Mouse (Mus musculus): Measurements from ENCODE around the gene Adam1a. TPM values are rescaled to one million over a fixed set of nuclear protein-coding genes. Genes with fewer than 3 reads are reported as not detected.

Adam1a gene
- polyA plus RNA-seq, 1 experiment = 2.7 TPM

DNA sequence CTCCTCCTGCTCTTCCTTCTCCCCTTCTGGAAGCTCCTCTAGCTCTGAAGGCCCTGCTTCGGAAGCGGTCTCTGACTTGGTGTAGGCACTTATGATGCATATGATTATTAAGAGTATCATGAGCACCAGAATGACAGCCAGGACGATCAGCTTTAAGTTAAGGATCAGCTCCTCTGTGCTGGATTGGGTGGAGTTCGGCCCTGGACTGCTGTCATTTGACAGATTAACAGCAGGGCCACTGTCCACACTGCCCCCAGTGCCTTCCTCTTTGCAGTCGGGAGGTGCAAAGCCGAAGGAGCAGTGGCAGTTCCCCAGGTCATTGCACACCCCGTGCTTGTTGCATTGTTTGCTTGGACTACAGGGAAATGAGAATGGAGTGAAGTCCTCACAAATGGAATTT is 44.6 kb downstream of the Adam1a start:
- WGBS = 25% methylated on average over 7 of the region's 7 CpGs
- TF ChIP-seq CTCF (IDR thresholded peaks at IDR 0.05; ENCODE audit: control insufficient read depth, insufficient read depth, low read length) = no peak
- TF ChIP-seq POLR2A (IDR thresholded peaks at IDR 0.05; ENCODE audit: borderline replicate concordance, control insufficient read depth, low read depth, low read length) = no peak
- Histone ChIP-seq H3K4me3 (replicated peaks; ENCODE audit: control insufficient read depth, low read depth, low read length) (peak overlapping the region; percentile 3), H3K27ac (ENCODE audit: control insufficient read depth, insufficient read depth, low read depth, low read length, poor library complexity) (0 out of 2 replicates have a peak overlapping the region, but pooled peaks have one; percentile 38), H3K4me1 (ENCODE audit: control insufficient read depth, insufficient read depth, low read length) (peaks cover 2% of the 10 kb centered on the region)

DNA sequence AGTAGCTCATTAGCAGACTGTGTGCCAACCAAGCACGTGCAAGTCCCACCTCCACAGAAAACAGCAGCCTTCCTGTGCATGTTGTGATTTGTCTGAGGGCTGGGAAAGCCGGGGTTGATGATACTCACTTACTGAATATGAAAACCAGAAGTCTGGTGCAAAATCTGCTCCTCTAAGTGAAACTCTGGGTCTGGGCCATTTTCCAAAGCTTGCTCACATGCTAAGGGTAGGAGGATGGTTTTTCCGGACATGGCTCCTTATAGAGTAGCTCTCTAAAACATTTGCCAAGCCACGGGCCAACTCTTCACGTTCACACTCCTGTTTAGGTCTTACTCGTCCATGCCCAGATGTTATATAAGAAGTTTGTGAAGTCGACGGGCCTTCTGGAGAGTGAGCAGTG is 52.0 kb downstream of the Adam1a start:
- 65% methylated on average over 8 of the region's 8 CpGs for WGBS
- Histone ChIP-seq H3K4me1 (ENCODE audit: control insufficient read depth, insufficient read depth, low read length) (no peaks in the 10 kb centered on the region), H3K27ac (ENCODE audit: control insufficient read depth, insufficient read depth, low read depth, low read length, poor library complexity) (no peak overlapping the region), H3K4me3 (replicated peaks; ENCODE audit: control insufficient read depth, low read depth, low read length) (no peak overlapping the region)
- TF ChIP-seq CTCF (IDR thresholded peaks at IDR 0.05; ENCODE audit: control insufficient read depth, insufficient read depth, low read length) = no peak
- no peak for TF ChIP-seq POLR2A (IDR thresholded peaks at IDR 0.05; ENCODE audit: borderline replicate concordance, control insufficient read depth, low read depth, low read length)

DNA sequence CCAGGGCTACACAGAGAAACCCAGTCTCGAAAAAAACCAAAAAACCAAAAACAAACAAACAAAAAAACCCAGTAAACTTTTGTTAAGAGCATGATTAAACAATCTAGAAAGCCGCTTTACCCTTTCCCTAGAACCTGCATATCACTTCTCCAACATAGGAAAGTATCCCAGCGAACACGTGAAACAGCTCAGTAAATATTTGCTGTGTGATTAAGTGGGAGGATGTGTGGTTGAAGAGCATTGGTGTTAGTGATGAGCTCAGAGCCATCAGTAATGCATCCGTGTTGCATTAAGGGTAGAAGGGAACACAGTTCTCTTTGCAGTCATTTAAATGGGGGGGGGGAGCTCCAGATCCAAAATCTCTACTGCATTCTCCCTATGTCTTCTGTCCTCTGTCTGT is 60.5 kb downstream of the Adam1a start:
- WGBS = 76% methylated on average over 5 of the region's 5 CpGs
- Histone ChIP-seq H3K4me3 (replicated peaks; ENCODE audit: control insufficient read depth, low read depth, low read length) (no peak overlapping the region), H3K27ac (ENCODE audit: control insufficient read depth, insufficient read depth, low read depth, low read length, poor library complexity) (no peak overlapping the region)

DNA sequence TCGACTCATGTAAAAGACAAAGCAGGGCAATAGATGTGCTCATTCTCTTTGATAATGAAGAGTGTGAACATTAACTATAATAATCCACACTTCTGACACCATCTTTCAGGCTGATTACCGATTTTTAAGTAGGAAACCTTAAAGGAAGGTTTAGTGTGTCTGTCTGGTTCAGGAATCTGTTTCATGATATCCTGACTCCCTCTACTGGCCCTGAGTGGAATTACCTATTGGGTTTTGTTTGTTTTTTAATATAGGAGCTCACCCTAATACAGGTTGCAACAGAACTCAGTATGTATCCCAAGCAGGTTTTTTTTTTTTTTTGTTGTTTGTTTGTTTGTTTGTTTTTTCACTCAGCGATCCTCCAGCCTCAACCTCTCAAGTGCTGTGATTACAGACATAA is 67.6 kb downstream of the Adam1a start:
- no peak for TF ChIP-seq CTCF (IDR thresholded peaks at IDR 0.05; ENCODE audit: control insufficient read depth, insufficient read depth, low read length)
- no peak for TF ChIP-seq POLR2A (IDR thresholded peaks at IDR 0.05; ENCODE audit: borderline replicate concordance, control insufficient read depth, low read depth, low read length)
- H3K4me3 ChIP-seq (replicated peaks; ENCODE audit: control insufficient read depth, low read depth, low read length) = no peak overlapping the region
- no peak overlapping the region for H3K27ac ChIP-seq (ENCODE audit: control insufficient read depth, insufficient read depth, low read depth, low read length, poor library complexity)
- WGBS = 28% methylated on average over 3 of the region's 3 CpGs
- H3K4me1 ChIP-seq (ENCODE audit: control insufficient read depth, insufficient read depth, low read length) = no peaks in the 10 kb centered on the region

More for the DNA sequence above, 60.5 kb downstream of the Adam1a start:
- TF ChIP-seq CTCF (IDR thresholded peaks at IDR 0.05; ENCODE audit: control insufficient read depth, insufficient read depth, low read length) = no peak
- no peak for TF ChIP-seq POLR2A (IDR thresholded peaks at IDR 0.05; ENCODE audit: borderline replicate concordance, control insufficient read depth, low read depth, low read length)
- no peaks in the 10 kb centered on the region for H3K4me1 ChIP-seq (ENCODE audit: control insufficient read depth, insufficient read depth, low read length)

DNA sequence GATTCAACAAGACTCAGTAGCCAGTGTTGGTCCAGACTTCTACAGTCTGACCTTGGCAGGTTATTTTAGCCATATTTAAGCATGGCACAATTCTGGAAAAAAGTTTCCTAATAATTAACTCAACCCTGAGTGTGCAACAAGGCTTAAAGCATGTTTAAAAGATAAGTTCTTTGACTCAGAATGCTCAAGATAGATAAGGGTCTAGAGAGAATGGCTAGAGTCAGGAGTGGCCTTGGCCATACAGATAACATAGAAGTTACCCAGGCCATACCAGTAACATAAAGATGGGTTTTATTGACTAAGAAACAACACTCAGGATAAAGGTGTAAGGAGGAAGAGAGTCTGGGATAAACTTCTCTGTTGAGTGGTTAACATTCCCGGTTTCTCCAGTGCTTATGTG is 69.2 kb downstream of the Adam1a start:
- Histone ChIP-seq H3K4me3 (replicated peaks; ENCODE audit: control insufficient read depth, low read depth, low read length) (no peak overlapping the region), H3K4me1 (ENCODE audit: control insufficient read depth, insufficient read depth, low read length) (peaks cover 1% of the 10 kb centered on the region; the same call in 1 of the 2 replicates), H3K27ac (ENCODE audit: control insufficient read depth, insufficient read depth, low read depth, low read length, poor library complexity) (no peak overlapping the region)
- no peak for TF ChIP-seq CTCF (IDR thresholded peaks at IDR 0.05; ENCODE audit: control insufficient read depth, insufficient read depth, low read length)
- TF ChIP-seq POLR2A (IDR thresholded peaks at IDR 0.05; ENCODE audit: borderline replicate concordance, control insufficient read depth, low read depth, low read length) = no peak
- WGBS = 70% methylated on average over 1 of the region's 1 CpGs

DNA sequence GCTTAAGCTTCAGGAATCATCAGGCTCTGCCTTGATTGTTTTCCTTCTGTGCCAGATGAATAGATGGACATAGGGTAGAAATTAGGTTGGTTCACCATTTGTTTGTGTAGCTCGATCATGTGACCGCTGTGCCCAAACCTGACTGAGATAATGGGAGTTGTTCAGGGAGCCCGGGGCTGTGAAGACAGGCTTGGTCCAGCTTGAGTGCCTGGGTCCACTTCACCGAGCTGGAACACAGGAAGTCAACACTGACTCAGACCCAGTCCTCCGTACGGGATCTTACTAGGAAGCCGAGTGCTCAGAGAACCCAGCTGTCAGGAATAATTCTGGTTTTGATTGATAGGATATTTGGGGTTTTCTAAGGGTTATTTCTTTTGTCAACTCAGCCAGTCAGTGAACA is 70.7 kb downstream of the Adam1a start:
- WGBS = 82% methylated on average over 7 of the region's 7 CpGs
- Histone ChIP-seq H3K27ac (ENCODE audit: control insufficient read depth, insufficient read depth, low read depth, low read length, poor library complexity) (no peak overlapping the region), H3K4me3 (replicated peaks; ENCODE audit: control insufficient read depth, low read depth, low read length) (no peak overlapping the region), H3K4me1 (ENCODE audit: control insufficient read depth, insufficient read depth, low read length) (peaks cover 2% of the 10 kb centered on the region; the same call in 1 of the 2 replicates)
- TF ChIP-seq CTCF (IDR thresholded peaks at IDR 0.05; ENCODE audit: control insufficient read depth, insufficient read depth, low read length) (no peak), POLR2A (IDR thresholded peaks at IDR 0.05; ENCODE audit: borderline replicate concordance, control insufficient read depth, low read depth, low read length) (no peak)

DNA sequence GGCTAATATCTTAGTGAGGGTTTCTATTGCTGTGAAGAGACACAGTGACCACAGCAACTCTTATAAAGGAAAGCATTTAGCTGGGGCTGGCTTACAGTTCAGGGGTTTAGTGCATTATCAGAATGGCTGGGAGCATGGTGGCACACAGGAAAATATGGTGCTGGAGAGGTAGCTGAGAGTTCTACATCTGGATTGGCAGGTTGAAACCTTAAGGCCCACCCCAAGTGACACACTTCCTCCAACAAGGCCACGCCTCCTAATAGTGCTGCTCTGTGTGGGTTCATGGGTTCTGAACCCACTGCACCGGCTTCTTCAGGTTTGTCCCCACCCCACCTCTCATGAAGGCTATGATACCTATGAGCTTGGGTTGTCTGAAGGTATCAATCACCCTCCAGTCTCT is 72.9 kb downstream of the Adam1a start:
- WGBS = 84% methylated on average over 2 of the region's 2 CpGs
- Histone ChIP-seq H3K4me1 (ENCODE audit: control insufficient read depth, insufficient read depth, low read length) (peaks cover 2% of the 10 kb centered on the region; the same call in 1 of the 2 replicates), H3K27ac (ENCODE audit: control insufficient read depth, insufficient read depth, low read depth, low read length, poor library complexity) (no peak overlapping the region), H3K4me3 (replicated peaks; ENCODE audit: control insufficient read depth, low read depth, low read length) (no peak overlapping the region)
- TF ChIP-seq CTCF (IDR thresholded peaks at IDR 0.05; ENCODE audit: control insufficient read depth, insufficient read depth, low read length) (no peak), POLR2A (IDR thresholded peaks at IDR 0.05; ENCODE audit: borderline replicate concordance, control insufficient read depth, low read depth, low read length) (no peak)

DNA sequence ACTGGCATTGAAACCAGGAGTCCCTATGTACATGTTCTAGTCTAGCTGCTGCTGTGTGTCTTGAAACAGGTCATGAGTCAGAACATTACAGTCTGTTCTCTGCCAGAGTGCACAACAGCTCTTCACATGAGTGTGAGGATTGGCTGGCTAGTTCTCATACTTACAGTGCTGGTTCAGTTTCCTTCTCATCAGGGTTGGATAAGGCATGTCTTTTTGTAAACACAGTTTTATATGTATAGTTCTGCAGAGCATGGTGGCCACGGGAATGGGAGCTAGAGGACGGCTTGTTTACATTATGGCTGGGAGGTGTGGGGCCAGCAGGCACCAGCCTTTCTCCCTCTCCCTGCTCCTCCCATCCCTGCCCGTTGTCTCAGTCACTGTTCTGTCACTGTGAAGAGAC is 75.7 kb downstream of the Adam1a start:
- H3K27ac ChIP-seq (ENCODE audit: control insufficient read depth, insufficient read depth, low read depth, low read length, poor library complexity) = no peak overlapping the region
- WGBS = 62% methylated on average over 3 of the region's 3 CpGs
- H3K4me3 ChIP-seq (replicated peaks; ENCODE audit: control insufficient read depth, low read depth, low read length) = no peak overlapping the region
- TF ChIP-seq CTCF (IDR thresholded peaks at IDR 0.05; ENCODE audit: control insufficient read depth, insufficient read depth, low read length) (no peak), POLR2A (IDR thresholded peaks at IDR 0.05; ENCODE audit: borderline replicate concordance, control insufficient read depth, low read depth, low read length) (no peak)
- H3K4me1 ChIP-seq (ENCODE audit: control insufficient read depth, insufficient read depth, low read length) = peaks cover 2% of the 10 kb centered on the region; the same call in 1 of the 2 replicates

Other genes starting within 250 kb of the Adam1a start
- gene Trafd1, start 159.8 kb downstream of the Adam1a start, polyA plus RNA-seq (2011; ENCODE audit: insufficient read depth, insufficient read length, low replicate concordance, missing spikeins) = 59.7 and 114 TPM in 2 replicates
- gene Naa25, start 147.5 kb downstream of the Adam1a start, polyA plus RNA-seq (2011; ENCODE audit: insufficient read depth, insufficient read length, low replicate concordance, missing spikeins) = 11.6 and 22.3 TPM in 2 replicates
- gene Tmem116, start 93.6 kb downstream of the Adam1a start, polyA plus RNA-seq (2011; ENCODE audit: insufficient read depth, insufficient read length, low replicate concordance, missing spikeins) = not detected in 2 replicates
- gene Erp29, start 93.0 kb downstream of the Adam1a start, polyA plus RNA-seq (2011; ENCODE audit: insufficient read depth, insufficient read length, low replicate concordance, missing spikeins) = 161 and 240 TPM in 2 replicates
- gene Adam1b, start 42.0 kb downstream of the Adam1a start, polyA plus RNA-seq (2011; ENCODE audit: insufficient read depth, insufficient read length, low replicate concordance, missing spikeins) = not detected in 2 replicates
- 0.23 TPM in 1 of 2 replicates, not detected in the other for gene Gm42878, start within 50 bp of the Adam1a start, polyA plus RNA-seq (2011; ENCODE audit: insufficient read depth, insufficient read length, low replicate concordance, missing spikeins)
- 40.3 and 47.4 TPM in 2 replicates for gene Mapkapk5, start 423 bp upstream of the Adam1a start, polyA plus RNA-seq (2011; ENCODE audit: insufficient read depth, insufficient read length, low replicate concordance, missing spikeins)
- 151 and 336 TPM in 2 replicates for gene Aldh2, start 48.3 kb upstream of the Adam1a start, polyA plus RNA-seq (2011; ENCODE audit: insufficient read depth, insufficient read length, low replicate concordance, missing spikeins)
- 1.3 and 2.1 TPM in 2 replicates for gene Acad12, start 73.5 kb upstream of the Adam1a start, polyA plus RNA-seq (2011; ENCODE audit: insufficient read depth, insufficient read length, low replicate concordance, missing spikeins)
- gene Acad10, start 115.0 kb upstream of the Adam1a start, polyA plus RNA-seq (2011; ENCODE audit: insufficient read depth, insufficient read length, low replicate concordance, missing spikeins) = 2.6 and 8.6 TPM in 2 replicates
- gene Brap, start 115.1 kb upstream of the Adam1a start, polyA plus RNA-seq (2011; ENCODE audit: insufficient read depth, insufficient read length, low replicate concordance, missing spikeins) = 18.7 and 23.4 TPM in 2 replicates
- 42.8 and 60.6 TPM in 2 replicates for gene Atxn2, start 165.9 kb upstream of the Adam1a start, polyA plus RNA-seq (2011; ENCODE audit: insufficient read depth, insufficient read length, low replicate concordance, missing spikeins)

Data from bone marrow, adult 2 months (tissue).